Mouse (Mus musculus): Measurements from ENCODE around the gene Cct5.

The Cct5 gene

DNA sequence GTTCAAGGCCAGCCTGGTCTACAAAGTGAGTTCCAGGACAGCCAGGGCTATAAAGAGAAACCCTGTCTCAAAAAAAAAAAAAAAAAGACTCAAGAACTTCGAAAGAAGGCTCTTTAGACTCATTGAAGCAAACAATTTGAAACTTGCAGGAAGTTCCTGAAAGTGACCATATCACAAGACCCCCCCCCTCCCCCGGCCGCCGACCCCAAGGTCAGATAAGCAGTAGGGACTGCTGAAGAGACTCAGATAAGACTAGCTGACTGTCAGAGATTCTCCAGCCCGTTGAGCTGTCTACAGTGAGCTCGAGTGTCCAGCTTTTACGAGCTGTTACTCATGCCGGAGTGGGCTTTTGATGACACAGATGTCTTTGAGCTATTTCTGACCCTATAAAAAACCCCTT lies 38.8 kb downstream of the Cct5 start:
- DNase-seq, result no peak

DNA sequence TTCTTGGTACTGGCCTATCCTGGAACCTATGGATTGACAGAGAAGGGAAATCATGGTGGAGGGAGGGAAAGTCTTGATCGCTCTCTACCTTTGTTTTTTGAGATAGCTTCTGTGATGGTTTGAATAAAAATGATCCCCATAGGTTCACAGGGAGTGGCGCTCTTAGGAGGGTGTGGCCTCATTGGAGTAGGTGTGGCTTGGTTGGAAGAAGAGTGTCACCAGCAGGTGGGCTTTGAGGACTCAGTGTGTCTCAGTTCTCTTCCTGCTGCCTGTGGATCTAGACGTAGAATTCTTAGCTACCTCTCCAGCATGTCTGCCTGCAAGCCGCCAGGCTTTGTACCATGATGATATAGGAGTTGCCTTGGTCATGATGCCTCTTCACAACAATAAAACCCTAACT lies 39.6 kb downstream of the Cct5 start:
- no peak for DNase-seq

GRCm38 (mm10) chr15:31561390-31561789 lies 40.2 kb downstream of the Cct5 start:
- DNase-seq, result no peak

DNA sequence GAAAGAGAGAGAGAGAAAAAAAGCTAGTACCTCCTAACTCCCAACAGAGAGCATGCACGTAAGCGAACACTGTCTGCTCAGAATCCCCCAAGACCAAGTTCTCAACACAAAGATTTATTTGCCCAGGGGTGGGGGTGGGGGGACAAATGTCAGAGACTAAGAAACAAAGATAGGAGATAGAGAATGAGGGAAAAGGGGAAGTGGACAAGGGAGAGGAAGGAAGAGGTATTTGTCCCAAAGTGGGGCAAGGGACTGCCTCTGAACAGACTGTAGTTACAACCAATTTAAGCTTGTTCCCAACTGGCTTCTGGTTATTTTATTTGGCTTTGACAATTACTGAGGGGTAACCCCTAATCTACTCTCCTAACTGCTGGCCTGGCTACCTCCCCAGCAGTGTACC lies 46.7 kb downstream of the Cct5 start:
- DNase-seq, result no peak

GRCm38 (mm10) chr15:31550381-31550780 lies 51.2 kb downstream of the Cct5 start:
- no peak for DNase-seq

DNA sequence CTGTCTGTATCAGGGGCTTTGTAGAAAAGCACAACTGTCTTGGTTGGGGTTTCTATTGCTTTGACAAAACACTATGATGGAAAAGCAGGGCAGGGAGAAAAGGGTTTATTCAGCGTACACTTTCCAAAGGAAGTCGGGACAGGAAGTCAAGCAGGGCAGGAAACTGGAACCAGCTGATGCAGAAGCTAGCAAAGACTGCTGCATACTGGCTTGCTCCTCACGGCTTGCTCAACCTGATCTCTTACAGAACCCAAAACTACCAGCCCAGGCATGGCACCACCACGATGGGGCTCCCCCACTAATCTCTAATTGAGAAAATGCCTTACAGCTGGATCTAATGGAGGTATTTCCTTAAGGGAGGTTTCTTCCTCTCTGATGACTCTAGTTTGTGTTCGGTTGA lies 54.2 kb downstream of the Cct5 start:
- DNase-seq, result no peak

GRCm38 (mm10) chr15:31546291-31546690 lies 55.3 kb downstream of the Cct5 start:
- no peak for DNase-seq

DNA sequence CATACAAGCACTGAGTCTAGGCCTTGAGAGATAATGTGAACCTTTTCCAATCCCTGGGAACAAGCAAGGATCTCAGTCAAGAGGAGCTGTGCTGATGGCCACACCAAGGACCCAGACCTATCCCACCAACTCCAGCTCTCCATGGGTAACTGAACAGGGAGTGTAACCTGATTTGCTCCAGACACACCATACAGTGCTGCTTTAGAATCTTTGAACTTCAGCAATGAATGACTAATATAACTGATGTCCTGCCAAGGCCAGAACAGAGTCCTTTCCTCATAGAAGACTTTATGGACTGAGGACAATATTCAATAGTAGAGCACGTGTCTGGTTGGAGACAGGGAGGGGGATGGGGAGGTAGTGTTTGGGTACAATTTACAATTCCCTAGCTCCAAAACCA lies 56.5 kb downstream of the Cct5 start:
- DNase-seq, result no peak

GRCm38 (mm10) chr15:31543246-31543645 lies 58.4 kb downstream of the Cct5 start:
- DNase-seq, result no peak

DNA sequence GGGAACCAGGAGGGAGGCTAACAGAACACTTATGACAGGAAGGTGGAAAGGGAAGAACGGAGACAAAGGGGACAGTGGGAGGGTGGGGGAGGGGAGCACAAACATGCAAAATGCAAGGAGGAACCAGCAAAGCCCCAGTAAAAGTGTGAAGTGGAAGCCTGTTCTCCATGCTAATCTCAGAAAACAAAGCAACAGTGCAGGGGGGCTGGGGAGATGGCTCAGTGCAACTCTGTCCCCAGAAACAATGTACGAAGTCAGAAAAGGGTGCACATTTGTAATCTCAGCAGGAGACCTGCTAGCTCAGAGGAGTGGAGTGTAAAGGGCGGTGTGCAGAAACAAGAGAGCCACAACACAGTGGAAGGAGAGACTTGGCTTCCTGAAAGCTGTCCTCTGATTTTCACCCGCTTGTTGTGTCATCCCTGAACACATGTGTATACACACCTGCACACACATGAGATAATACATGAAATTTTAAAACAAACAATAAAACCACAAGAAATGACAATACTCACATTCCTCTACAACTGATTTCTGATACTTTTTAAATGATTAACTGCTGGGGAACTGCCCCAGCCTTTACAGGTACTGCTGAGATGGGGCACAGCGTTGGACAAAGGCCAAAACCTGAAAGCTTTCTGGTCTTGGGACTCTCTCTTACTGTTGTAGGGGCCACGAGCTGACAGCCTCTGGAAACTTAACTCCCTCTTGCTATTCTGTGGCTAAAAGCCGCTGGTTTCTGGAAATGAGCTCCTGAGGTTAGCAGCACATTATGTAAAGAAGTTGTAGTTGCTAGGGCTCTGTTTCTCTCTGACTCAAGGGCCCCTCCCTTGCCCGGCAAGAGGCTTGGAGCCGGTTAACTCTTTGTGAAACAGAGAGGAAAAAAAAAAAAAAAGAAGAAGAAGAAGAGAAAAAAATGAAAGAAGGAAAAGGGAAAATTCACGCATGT lies 59.3 kb downstream of the Cct5 start:
- no peak for DNase-seq
